Mouse (Mus musculus): Measurements from ENCODE around the gene Baiap2l2. TPM values are rescaled to one million over a fixed set of nuclear protein-coding genes. Genes with fewer than 3 reads are reported as not detected.

Baiap2l2 gene
- total RNA-seq, 2 experiments from 2014 or later: 3.1 to 3.2 TPM

DNA sequence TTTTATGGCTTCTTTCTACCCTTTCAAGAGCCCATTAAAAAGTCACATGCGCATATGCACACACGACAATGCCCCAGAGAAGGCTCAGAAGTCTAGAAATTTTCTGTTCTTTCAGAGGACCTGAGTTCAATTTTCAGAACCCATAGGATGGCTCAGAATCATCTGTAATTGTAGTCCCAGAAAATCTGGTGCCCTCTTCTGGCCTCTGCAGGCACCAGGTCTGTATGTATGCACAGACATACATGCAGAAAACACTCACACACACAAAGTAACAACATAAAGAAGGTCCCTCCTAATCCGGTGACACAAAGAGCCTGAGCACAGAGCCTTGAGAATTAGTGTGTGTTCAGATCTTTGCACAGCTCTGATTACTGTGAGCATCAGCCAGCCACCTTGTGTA is 5.0 kb upstream of the Baiap2l2 start:
- no peak; the same call in 1 of the 2 replicates for TF ChIP-seq CTCF (IDR thresholded peaks at IDR 0.05)
- intact Hi-C loops (cut with DNase I): no loop called here
- Histone ChIP-seq H3K4me3 (no peak overlapping the region), H3K27ac (no peak overlapping the region)
- no peak for DNase-seq

DNA sequence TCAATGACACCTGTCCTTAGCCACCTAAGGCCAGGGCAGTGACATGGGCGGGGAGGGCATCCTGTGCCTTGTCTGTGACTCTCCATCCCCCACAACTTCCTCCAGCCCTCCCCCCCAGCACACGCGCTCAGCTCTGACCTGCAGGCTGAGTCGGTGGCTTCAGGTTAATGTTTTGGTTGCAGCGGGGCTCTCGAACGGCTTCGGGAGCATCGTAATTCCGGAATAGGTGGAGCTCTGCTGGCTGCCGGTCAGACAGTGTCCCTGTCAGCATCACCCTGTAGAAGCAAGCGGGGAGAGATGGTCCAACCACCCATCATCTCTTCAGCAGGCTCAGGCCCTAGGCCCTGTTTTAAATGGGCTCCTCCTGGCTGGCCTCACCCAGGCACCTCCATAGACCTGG is 4.1 kb upstream of the Baiap2l2 start:
- DNase-seq: no peak
- Histone ChIP-seq H3K4me3 (no peak overlapping the region), H3K27ac (no peak overlapping the region)
- no peak for TF ChIP-seq CTCF (IDR thresholded peaks at IDR 0.05)
- intact Hi-C loops (cut with DNase I): no loop called here

DNA sequence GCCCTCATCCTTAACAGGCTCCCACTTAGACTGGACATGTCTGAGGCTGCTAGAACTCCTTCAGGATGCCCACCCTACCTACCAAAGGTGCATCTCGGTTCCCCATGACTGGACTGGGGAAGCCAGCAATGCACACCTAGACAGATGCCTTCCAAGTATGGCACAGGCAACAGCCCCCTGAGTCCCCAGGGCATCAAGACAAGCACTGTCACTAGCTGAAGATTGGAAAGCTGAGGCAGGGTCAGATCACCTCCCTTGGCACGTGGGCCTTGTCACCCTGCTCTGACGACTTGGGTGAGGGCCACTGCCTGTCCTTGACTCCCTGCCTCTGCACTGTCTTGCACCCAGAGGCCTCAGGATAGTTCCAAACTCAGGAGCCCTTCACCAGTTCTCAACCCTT is 3.0 kb upstream of the Baiap2l2 start:
- H3K4me3 ChIP-seq: no peak overlapping the region
- DNase-seq: no peak
- intact Hi-C loops (cut with DNase I): no loop called here
- TF ChIP-seq CTCF (IDR thresholded peaks at IDR 0.05): no peak
- H3K27ac ChIP-seq: no peak overlapping the region

DNA sequence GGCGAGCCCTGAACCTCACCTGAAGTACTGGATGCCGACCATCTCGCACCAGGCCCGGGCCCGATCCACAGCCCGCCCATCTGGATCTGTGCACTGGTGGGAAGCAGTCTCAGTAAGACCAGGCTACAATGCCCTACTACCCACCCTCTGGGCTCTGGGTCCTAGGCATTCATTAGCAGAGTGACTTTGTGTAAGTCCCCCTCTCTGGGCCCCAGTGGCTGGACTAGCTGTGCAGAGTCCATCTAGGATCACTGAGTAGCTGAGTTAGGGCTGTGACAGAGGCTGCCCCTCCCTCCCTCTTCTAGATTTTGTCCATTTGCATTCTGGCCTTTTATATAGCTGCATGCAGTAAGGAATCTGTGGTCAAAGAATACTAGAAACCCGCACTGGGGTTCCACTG is 1.8 kb upstream of the Baiap2l2 start:
- no peak for DNase-seq
- intact Hi-C loops (cut with DNase I): no loop called here
- TF ChIP-seq CTCF (IDR thresholded peaks at IDR 0.05): no peak
- no peak overlapping the region for H3K4me3 ChIP-seq
- H3K27ac ChIP-seq: no peak overlapping the region

DNA sequence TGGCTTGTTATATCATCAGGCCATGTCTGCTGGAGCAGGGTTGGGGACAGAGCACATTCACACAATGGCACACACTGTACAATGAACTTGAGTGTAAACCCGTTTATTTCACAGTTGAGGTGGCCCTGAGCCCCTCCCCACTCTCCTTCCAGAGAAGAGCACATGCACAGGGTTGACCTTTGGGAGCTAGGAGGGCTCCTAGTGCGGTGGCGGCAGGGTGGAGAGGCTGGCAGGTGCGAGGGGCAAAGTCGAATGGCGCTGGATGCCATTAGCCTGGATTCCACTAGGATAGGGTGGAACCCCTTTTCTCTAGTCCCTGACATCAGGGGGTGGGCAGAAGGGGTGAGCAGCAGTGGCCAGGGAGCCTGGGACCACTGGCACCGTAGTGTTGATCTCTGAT is 804 bp upstream of the Baiap2l2 start:
- no peak for DNase-seq
- intact Hi-C loops (cut with DNase I): no loop called here
- H3K4me3 ChIP-seq: no peak overlapping the region
- H3K27ac ChIP-seq: no peak overlapping the region
- no peak for TF ChIP-seq CTCF (IDR thresholded peaks at IDR 0.05)

DNA sequence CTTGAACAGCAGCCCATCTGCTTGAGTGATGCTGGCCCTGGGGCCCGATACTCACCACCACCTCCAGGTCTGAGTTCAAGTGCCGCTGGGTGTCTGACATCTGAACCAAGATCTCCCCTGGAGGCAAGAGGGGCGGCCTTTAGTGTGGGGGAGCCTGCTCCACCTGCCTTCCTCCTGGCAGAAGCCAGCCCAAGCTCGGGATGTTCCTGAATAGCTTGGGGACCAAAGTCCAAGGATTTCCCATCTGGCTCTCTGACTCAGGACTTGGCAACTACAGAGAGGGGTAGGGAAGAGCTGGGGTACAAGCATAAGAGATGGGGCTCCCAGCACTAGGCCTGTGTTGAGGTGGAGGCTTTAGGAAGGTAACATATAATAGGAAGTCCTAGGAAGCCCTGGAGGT is 2.0 kb downstream of the Baiap2l2 start:
- Histone ChIP-seq H3K27ac (no peak overlapping the region), H3K4me3 (no peak overlapping the region)
- intact Hi-C loops (cut with DNase I): no loop called here
- no peak for DNase-seq
- TF ChIP-seq CTCF (IDR thresholded peaks at IDR 0.05): no peak

DNA sequence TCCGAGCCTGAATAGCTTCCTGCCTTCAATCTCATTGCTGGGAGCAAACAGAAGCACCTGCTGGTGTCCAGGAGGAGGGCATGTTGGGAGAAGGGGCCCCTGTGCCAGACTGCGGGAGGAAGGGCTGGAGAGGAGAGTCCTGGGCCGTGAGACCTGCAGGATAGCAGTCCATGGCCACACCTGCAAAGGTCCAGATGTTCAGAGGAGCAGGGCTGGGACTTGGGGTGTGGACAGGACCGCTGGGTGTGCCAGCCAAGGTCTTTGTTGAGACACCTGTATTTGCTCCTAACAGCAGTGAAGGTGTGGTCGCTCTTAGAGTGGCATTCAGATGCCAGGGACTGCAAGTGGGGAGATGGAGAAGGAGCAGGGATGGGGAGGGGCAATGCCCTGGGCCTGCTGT is 2.9 kb downstream of the Baiap2l2 start:
- Histone ChIP-seq H3K4me3 (no peak overlapping the region), H3K27ac (no peak overlapping the region)
- no peak for DNase-seq
- intact Hi-C loops (cut with DNase I): no loop called here
- no peak for TF ChIP-seq CTCF (IDR thresholded peaks at IDR 0.05)

DNA sequence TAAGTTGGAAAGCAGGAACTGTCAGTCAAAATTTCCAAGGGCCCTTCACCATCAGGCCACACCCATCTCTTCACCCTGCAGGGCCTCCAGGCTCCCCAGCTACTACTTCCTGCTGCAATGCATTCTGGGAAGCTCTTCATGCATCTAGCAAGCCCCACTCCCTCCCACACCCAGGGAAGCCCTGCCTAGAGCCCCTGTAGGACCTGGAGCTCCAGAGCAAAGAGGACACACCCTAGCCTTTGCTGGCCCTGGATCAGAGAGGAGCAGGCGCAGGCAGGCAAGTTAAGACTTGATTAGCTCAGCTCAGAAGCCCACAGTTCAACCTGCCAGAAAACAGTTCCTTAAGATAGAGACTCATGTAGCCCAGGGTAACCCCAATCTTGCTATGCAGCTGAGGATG is 3.9 kb downstream of the Baiap2l2 start:
- no peak for DNase-seq
- intact Hi-C loops (cut with DNase I): no loop called here
- no peak for TF ChIP-seq CTCF (IDR thresholded peaks at IDR 0.05)
- no peak overlapping the region for H3K27ac ChIP-seq
- no peak overlapping the region for H3K4me3 ChIP-seq

DNA sequence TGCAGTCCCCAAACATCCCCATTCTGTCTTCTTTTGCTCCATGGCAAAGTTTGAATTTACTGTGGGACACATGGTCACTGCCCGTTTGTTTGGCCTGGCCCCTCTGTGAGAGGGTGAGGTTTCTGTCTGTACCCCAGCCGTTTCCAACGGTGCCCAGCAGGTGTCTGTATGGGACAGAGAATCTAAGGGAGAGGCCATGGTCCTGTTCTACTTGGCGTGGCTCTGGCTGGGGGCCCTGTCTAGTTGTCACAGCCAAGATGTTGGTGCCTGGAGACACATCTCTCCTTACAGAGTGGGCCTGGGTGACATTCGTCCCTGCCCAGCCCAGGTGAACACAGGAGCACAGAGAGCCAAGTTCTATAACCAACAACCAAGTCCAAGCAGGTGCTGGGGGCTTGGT is 4.5 kb downstream of the Baiap2l2 start:
- no peak overlapping the region for H3K4me3 ChIP-seq
- intact Hi-C loops (cut with DNase I): loop anchor here (1.0 kb wide), 1 partner anchor 38 kb away; no protein-coding TSS in a partner anchor
- peak; percentile 48; the same call in 1 of the 2 replicates for TF ChIP-seq CTCF (IDR thresholded peaks at IDR 0.05)
- no peak overlapping the region for H3K27ac ChIP-seq
- peak; percentile 71 for DNase-seq

DNA sequence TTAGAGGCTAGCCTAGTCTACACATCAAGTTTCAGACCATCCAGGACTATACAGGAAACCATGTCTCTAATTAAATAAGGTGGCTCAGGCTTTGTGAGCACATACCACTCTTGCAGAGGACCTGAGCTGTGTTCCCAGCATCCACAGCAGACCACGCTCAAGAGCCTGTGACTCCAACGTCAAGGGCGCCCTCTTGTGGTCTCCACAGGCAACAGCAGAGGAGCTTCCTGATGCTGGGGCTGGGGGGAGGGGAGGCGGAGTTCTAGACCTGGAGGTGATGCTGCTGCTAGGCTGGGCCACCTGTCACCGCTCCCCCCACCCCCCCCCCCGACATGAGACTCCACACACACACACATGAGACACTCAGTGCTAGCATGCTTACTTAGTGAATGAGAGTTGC is 5.1 kb downstream of the Baiap2l2 start:
- intact Hi-C loops (cut with DNase I): loop anchor here (1.0 kb wide), 1 partner anchor 37 kb away; no protein-coding TSS in a partner anchor
- no peak overlapping the region for H3K4me3 ChIP-seq
- H3K27ac ChIP-seq: no peak overlapping the region
- DNase-seq: peak; percentile 48
- peak; percentile 62 for TF ChIP-seq CTCF (IDR thresholded peaks at IDR 0.05)

DNA sequence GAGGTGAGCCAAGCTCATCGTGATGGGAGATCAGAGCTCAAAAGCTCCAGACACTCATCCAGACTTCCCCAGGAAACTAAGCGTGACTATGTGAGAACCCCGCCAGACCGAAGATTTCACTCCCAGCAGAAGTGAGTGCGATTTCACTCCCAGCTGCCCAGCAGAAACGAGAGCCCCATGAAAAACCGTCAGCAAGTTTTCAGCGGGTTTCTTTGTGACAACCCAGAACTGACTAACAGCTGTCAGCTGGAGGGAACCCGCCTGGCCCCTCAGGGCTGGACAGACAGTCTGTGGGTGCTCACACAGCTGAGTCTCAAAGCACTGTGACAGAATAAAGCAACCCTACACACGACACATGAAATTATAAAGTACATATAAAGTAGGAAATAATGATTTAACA is 7.6 kb downstream of the Baiap2l2 start:
- Histone ChIP-seq H3K4me3 (no peak overlapping the region), H3K27ac (no peak overlapping the region)
- no peak for DNase-seq
- TF ChIP-seq CTCF (IDR thresholded peaks at IDR 0.05): no peak
- intact Hi-C loops (cut with DNase I): no loop called here

DNA sequence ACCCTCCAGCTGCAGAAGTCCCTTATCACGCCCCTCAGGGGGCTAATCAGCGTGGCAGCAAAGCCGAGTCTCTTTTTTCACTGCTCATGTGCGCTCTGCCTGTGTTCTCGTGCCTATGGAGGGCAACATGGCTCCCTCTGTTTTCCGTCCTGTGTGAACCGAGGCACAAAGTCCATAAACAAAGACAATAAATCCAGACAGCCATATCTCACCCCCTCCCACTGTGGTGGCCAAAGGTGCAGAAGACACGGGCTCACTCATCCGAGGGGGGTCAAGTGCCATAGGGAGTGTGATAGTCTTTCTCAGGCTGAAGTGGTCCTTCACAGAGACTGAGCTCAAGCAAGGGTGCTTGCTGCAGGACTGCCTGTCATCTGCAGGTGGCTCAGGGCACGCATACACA is 12.3 kb downstream of the Baiap2l2 start:
- intact Hi-C loops (cut with DNase I): loop anchor here (2.0 kb wide), 1 partner anchor 194 kb away; no protein-coding TSS in a partner anchor
- TF ChIP-seq CTCF (IDR thresholded peaks at IDR 0.05): no peak
- Histone ChIP-seq H3K27ac (no peak overlapping the region), H3K4me3 (no peak overlapping the region)
- no peak for DNase-seq

DNA sequence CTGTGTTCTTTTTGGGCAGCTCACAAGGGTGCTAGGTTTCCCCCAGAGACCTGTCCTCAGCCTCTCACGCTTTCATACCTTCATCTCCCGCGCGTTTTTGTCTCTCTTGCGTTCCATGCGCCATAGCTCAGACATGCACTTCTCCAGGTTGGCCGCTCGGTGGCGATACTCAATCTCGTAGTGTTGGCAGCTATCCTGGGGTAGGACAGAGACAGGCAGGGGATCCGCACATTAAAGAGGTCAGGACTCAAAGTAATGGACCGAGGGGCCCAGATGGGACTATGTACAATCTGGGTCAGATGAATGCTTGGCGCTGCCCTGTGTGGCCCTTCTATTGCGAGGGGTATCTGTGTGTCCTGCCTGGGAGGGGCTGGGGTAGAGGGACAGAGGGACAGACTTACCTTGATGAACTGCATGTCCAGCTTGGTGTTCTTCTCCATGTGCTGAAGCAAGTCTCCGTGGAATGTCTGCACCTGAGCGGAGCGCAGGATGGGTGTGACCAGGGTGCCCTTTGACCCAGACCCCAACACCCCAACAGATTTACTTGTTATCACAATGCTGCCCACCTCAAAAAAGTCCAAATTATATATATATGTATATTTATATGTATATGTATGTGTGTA is 14.1 kb downstream of the Baiap2l2 start:
- intact Hi-C loops (cut with DNase I): no loop called here
- DNase-seq: peak; percentile 66
- peak overlapping the region; percentile 66 for H3K4me3 ChIP-seq

More for the DNA sequence above, 14.1 kb downstream of the Baiap2l2 start:
- TF ChIP-seq CTCF (IDR thresholded peaks at IDR 0.05): peak; percentile 78
- peak overlapping the region; percentile 78; the same call in 1 of the 2 replicates for H3K27ac ChIP-seq
